Mouse (Mus musculus) megakaryocyte, embryonic 14.5 days (primary cell): ENCODE data around the gene Zfp579.

Experiments used
- FLI1 ChIP-seq: IDR thresholded peaks from 2 replicates; pipeline ENCODE4 v1.6.1; 2012; ENCODE audit warnings: low read length, inconsistent platforms, mixed read lengths
- GATA1 ChIP-seq: IDR thresholded peaks from 3 replicates; pipeline ENCODE4 v1.6.1; 2012; ENCODE audit warnings: mixed read lengths, low read length, inconsistent platforms, borderline replicate concordance

DNA sequence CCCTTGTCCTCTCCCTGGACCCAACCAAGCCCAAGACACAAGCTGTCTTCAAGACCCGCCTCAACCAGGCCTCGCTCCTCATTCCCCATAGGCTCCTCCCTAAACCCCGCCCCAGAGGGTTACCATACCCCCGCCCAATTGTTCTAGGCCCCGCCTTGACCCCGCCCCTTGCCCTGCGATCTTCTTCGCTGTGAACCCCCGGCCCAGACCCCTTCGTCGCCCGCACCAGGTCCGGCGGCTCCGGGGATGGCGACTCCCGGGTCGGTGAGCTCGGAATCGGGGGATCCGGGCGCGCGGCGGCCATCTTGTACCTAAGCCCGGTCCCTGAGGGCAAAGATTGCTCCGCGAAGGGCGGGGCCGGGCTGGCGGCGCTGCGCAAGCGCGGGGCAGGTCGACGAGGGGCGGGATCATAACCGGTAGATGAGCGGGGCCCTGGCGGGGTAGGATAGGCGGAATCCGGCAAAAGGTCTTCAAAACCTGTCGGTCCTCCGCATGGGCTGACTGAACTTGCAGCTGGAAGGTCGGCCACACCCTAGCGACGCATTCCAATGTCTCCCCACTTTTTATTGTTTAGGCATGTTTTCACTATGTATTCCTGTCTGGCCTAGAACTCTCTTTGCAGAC, 42.3 kb upstream of the Zfp579 start, which contains the start of gene Zfp784:
- TF ChIP-seq FLI1 (no peak), GATA1 (no peak)
